Mouse (Mus musculus): ENCODE results near the gene Cd80. TPM values are rescaled to one million over a fixed set of nuclear protein-coding genes. Genes with fewer than 3 reads are reported as not detected.
"Not testable (repeated sequence)": the region's sequence is repeated elsewhere in the genome, so short reads cannot be mapped to it uniquely, and the experiment has no call there.

The Cd80 gene
- polyA plus RNA-seq, 1 experiment = not detected

DNA sequence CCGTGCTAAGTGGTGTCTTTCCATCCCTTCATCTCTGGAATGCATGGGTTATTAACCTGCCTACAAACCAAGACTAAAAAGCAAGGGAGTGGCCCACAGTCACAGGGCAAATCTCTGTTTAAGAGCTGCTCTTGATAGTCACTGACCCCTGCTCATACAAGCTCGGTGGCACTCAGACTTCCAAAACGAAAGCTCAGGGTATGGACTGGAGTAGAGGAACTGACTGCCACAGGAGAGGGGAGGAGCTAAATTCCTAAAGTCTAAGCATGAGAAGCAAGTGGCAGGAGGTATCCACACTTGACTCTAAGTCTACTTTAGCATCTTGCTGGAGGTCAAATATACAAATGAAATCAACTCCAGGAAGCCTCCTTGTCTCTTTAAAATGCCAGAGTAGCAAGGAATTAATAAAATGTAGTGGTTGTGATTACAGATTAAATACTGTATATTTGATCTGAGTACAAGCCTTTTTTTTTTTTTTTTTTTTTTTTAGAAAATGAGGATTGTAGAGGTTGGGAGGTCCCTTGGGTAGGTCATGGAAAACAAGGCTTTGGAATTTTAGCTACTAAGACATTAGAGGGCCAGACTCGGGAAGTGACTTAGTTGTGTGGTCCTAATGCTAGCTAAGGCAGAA, 20.4 kb downstream of the Cd80 start:
- Histone ChIP-seq H3K4me1 (ENCODE audit: control insufficient read depth) (peaks cover 54% of the 10 kb centered on the region), H3K4me3 (replicated peaks) (peak overlapping the region; percentile 64), H3K27me3 (ENCODE audit: control insufficient read depth) (peaks cover 8% of the 10 kb centered on the region), H3K36me3 (ENCODE audit: control insufficient read depth) (no peaks in the 10 kb centered on the region), H3K9me3 (ENCODE audit: control insufficient read depth, low read length) (no peaks in the 10 kb centered on the region)
- no peak for TF ChIP-seq GATA1 (IDR thresholded peaks at IDR 0.05; ENCODE audit: low read length)
- no peak for TF ChIP-seq TAL1 (IDR thresholded peaks at IDR 0.05; ENCODE audit: low read length)

DNA sequence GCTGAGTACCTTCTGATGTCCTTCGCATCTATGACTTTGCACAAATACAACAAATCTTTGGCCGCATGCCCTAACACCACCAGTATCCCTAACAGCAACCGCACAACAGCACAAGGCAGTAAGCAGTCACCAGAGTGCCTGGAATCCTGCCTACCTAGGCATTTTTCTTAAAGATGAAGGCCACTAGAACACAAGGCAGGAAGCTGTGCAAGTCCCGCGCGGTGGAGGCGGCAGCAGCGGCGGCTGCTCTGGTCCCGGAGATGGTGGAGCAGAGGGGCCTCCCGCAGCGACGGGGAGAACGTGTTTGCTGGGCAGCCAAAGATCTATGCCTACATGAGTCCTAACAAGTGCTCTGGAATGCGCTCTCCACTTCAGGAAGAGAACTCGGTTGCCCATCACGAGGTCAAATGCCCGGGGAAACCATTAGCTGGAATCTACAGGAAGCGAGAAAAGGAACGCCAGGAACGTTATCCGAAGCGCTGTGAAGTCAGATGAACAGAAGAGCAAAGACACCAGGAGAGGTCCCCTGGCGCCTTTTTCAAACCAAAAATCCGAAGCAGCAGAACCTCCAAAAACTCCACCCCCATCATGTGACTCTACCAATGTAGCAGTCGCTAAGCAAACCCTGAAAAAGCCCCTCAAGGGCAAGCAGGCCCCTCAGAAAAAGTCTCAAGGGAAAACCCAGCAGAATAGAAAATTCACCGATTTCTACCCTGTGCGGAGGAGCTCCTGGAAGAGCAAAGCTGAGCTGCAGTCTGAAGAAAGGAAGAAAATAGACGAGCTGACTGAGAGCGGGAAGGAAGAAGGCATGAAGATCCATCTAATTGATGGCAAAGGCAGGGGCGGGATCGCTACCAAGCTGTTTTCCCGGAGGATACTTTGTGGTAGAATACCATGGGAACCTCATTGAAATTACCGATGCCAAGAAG, 21.2 kb downstream of the Cd80 start:
- no peaks in the 10 kb centered on the region for H3K9me3 ChIP-seq (ENCODE audit: control insufficient read depth, low read length)
- H3K4me3 ChIP-seq (replicated peaks) = peak overlapping the region; percentile 64
- TF ChIP-seq TAL1 (IDR thresholded peaks at IDR 0.05; ENCODE audit: low read length) (no peak), GATA1 (IDR thresholded peaks at IDR 0.05; ENCODE audit: low read length) (no peak)
- peaks cover 61% of the 10 kb centered on the region for H3K4me1 ChIP-seq (ENCODE audit: control insufficient read depth)
- peaks cover 8% of the 10 kb centered on the region for H3K27me3 ChIP-seq (ENCODE audit: control insufficient read depth)
- no peaks in the 10 kb centered on the region for H3K36me3 ChIP-seq (ENCODE audit: control insufficient read depth)

GRCm38 (mm10) chr16:38477241-38477608, 21.9 kb downstream of the Cd80 start:
- Histone ChIP-seq H3K4me1 (ENCODE audit: control insufficient read depth) (peaks cover 62% of the 10 kb centered on the region), H3K4me3 (replicated peaks) (peak overlapping the region; percentile 64)
- not testable (repeated sequence) for H3K36me3 ChIP-seq (ENCODE audit: control insufficient read depth); H3K9me3 ChIP-seq (ENCODE audit: control insufficient read depth, low read length); H3K27me3 ChIP-seq (ENCODE audit: control insufficient read depth)

GRCm38 (mm10) chr16:38478296-38478695, 22.9 kb downstream of the Cd80 start:
- TF ChIP-seq TAL1 (IDR thresholded peaks at IDR 0.05; ENCODE audit: low read length) = no peak
- no peak for TF ChIP-seq GATA1 (IDR thresholded peaks at IDR 0.05; ENCODE audit: low read length)
- peaks cover 60% of the 10 kb centered on the region for H3K4me1 ChIP-seq (ENCODE audit: control insufficient read depth)
- H3K27me3 ChIP-seq (ENCODE audit: control insufficient read depth) = peaks cover 19% of the 10 kb centered on the region

DNA sequence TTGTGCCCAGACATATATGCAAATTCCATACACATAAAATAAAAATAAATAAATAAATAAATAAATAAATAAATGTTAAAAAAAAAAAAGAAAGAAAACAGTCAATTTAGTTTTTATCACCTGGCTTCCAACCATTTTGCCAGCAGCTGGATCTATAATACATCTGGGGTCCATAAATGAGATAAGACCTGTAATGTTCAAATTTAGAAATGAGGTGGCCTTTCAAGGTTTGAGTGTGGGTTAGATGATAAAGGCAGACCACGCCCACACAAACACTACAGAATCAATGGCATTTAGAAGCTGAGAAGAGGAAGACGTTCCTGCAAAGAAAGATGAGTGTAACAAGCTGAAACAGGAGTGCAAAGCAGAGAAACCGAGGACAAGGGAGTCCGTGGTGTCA, 26.0 kb downstream of the Cd80 start:
- Histone ChIP-seq H3K27me3 (ENCODE audit: control insufficient read depth) (peaks cover 38% of the 10 kb centered on the region), H3K9me3 (ENCODE audit: control insufficient read depth, low read length) (no peaks in the 10 kb centered on the region), H3K4me1 (ENCODE audit: control insufficient read depth) (peaks cover 39% of the 10 kb centered on the region), H3K36me3 (ENCODE audit: control insufficient read depth) (no peaks in the 10 kb centered on the region), H3K4me3 (replicated peaks) (no peak overlapping the region)
- no peak for TF ChIP-seq TAL1 (IDR thresholded peaks at IDR 0.05; ENCODE audit: low read length)
- TF ChIP-seq GATA1 (IDR thresholded peaks at IDR 0.05; ENCODE audit: low read length) = no peak

More at GRCm38 (mm10) chr16:38478296-38478695, 22.9 kb downstream of the Cd80 start:
- no peaks in the 10 kb centered on the region for H3K9me3 ChIP-seq (ENCODE audit: control insufficient read depth, low read length)
- no peaks in the 10 kb centered on the region for H3K36me3 ChIP-seq (ENCODE audit: control insufficient read depth)
- no peak overlapping the region for H3K4me3 ChIP-seq (replicated peaks)

GRCm38 (mm10) chr16:38482780-38483562, 27.6 kb downstream of the Cd80 start:
- no peaks in the 10 kb centered on the region for H3K9me3 ChIP-seq (ENCODE audit: control insufficient read depth, low read length)
- H3K4me3 ChIP-seq (replicated peaks) = no peak overlapping the region
- no peak for TF ChIP-seq GATA1 (IDR thresholded peaks at IDR 0.05; ENCODE audit: low read length)
- TF ChIP-seq TAL1 (IDR thresholded peaks at IDR 0.05; ENCODE audit: low read length) = no peak
- H3K27me3 ChIP-seq (ENCODE audit: control insufficient read depth) = peaks cover 35% of the 10 kb centered on the region
- H3K36me3 ChIP-seq (ENCODE audit: control insufficient read depth) = no peaks in the 10 kb centered on the region
- H3K4me1 ChIP-seq (ENCODE audit: control insufficient read depth) = peaks cover 31% of the 10 kb centered on the region

- H3K4me3 ChIP-seq (replicated peaks) = no peak overlapping the region
- peaks cover 35% of the 10 kb centered on the region for H3K27me3 ChIP-seq (ENCODE audit: control insufficient read depth)
- TF ChIP-seq TAL1 (IDR thresholded peaks at IDR 0.05; ENCODE audit: low read length) (no peak), GATA1 (IDR thresholded peaks at IDR 0.05; ENCODE audit: low read length) (no peak)
- peaks cover 31% of the 10 kb centered on the region for H3K4me1 ChIP-seq (ENCODE audit: control insufficient read depth)
- H3K9me3 ChIP-seq (ENCODE audit: control insufficient read depth, low read length) = no peaks in the 10 kb centered on the region
- H3K36me3 ChIP-seq (ENCODE audit: control insufficient read depth) = no peaks in the 10 kb centered on the region
Measured at GRCm38 (mm10) chr16:38483582-38484309, 28.4 kb downstream of the Cd80 start.

DNA sequence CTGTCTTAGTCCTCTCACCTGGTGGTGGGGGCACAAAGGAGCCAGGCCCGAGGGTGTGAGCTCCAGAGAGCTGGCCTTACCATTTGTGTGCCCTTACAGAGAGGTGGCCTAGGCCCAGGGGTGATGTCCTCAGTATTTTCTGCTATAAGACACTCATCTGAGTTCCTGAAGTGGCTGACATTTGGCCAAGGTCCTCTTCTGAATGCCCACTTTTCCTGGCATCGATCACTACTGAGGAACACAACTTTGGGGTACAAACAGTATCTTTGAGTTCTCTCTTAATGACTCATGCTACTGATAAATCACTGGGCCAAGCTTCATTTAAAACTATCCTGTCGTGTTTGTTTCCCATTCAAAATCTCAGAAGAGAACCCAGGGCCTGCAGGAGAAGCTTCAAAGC, 37.2 kb downstream of the Cd80 start:
- Histone ChIP-seq H3K27me3 (ENCODE audit: control insufficient read depth) (no peaks in the 10 kb centered on the region), H3K36me3 (ENCODE audit: control insufficient read depth) (peaks cover 11% of the 10 kb centered on the region), H3K9me3 (ENCODE audit: control insufficient read depth, low read length) (no peaks in the 10 kb centered on the region), H3K4me1 (ENCODE audit: control insufficient read depth) (no peaks in the 10 kb centered on the region), H3K4me3 (replicated peaks) (no peak overlapping the region)
- no peak for TF ChIP-seq TAL1 (IDR thresholded peaks at IDR 0.05; ENCODE audit: low read length)
- TF ChIP-seq GATA1 (IDR thresholded peaks at IDR 0.05; ENCODE audit: low read length) = no peak

Measured in erythroblast, embryonic 14.5 days (primary cell).